Mouse (Mus musculus) embryonic facial prominence, embryonic 13.5 days (tissue): ENCODE measurements around the gene 2010111I01Rik. TPM values are rescaled to one million over a fixed set of nuclear protein-coding genes. Genes with fewer than 3 reads are reported as not detected.

ENCODE experiments used
- ATAC-seq: fragments of 200-750 bp; cut with Nextera tagmentation; 2 replicates; pipeline ENCODE4 v1.8.0; 2017; ENCODE audit warnings: low read depth; ENCODE audit not compliant: insufficient number of reproducible peaks, insufficient read depth, low FRiP score, low TSS enrichment
- H3K27ac ChIP-seq: fragments of 300-500 bp; sonication (generic); 2 replicates; pipeline ENCODE4 v1.5.1; 2015; ENCODE audit warnings: moderate library complexity, mild to moderate bottlenecking, inconsistent platforms
- H3K27me3 ChIP-seq: fragments of 300-500 bp; sonication (generic); 2 replicates; pipeline ENCODE4 v1.6.1; 2015; ENCODE audit warnings: mild to moderate bottlenecking, inconsistent platforms
- H3K36me3 ChIP-seq: fragments of 300-500 bp; sonication (generic); 2 replicates; pipeline ENCODE4 v1.6.1; 2015; ENCODE audit warnings: mild to moderate bottlenecking, inconsistent platforms
- H3K4me1 ChIP-seq: fragments of 300-500 bp; sonication (generic); 2 replicates; pipeline ENCODE4 v1.6.1; 2015; ENCODE audit warnings: inconsistent platforms
- H3K4me2 ChIP-seq: fragments of 300-500 bp; sonication (generic); 2 replicates; pipeline ENCODE4 v1.6.1; 2015; ENCODE audit warnings: moderate library complexity, mild to moderate bottlenecking, inconsistent platforms
- H3K4me3 ChIP-seq: fragments of 300-500 bp; sonication (generic); 2 replicates; pipeline ENCODE4 v1.5.1; 2015; ENCODE audit warnings: mild to moderate bottlenecking, inconsistent platforms
- H3K9ac ChIP-seq: fragments of 300-500 bp; sonication (generic); 2 replicates; pipeline ENCODE4 v1.6.1; 2015; ENCODE audit warnings: mild to moderate bottlenecking, inconsistent platforms
- H3K9me3 ChIP-seq: fragments of 300-500 bp; sonication (generic); 2 replicates; pipeline ENCODE4 v1.6.1; 2016; ENCODE audit warnings: inconsistent platforms
- WGBS: fragments of 180-500 bp; shearing (Covaris S2); methylation state at CpG from one replicate; pipeline ENCODE4 v1.1.7; 2015; ENCODE audit warnings: mixed read lengths; 5-methylcytosine and 5-hydroxymethylcytosine counted together
- polyA plus RNA-seq: library from polyadenylated mRNA; unstranded; fragments of >200 nt; fragmentation: Nextera tagmentation; extraction: Ambion mirVana; gene quantifications from 2 replicates; pipeline ENCODE4 v1.2.1, GENCODE M21; 2015

Gene 2010111I01Rik
- polyA plus RNA-seq, 1 experiment from 2014 or later, result 254 TPM

GRCm38 (mm10) chr13:63188306-63188705 is 223.6 kb downstream of the 2010111I01Rik start:
- Histone ChIP-seq H3K4me1 (peaks cover 41% of the 10 kb centered on the region), H3K9me3 (no peaks in the 10 kb centered on the region)

GRCm38 (mm10) chr13:63188811-63189210 is 224.1 kb downstream of the 2010111I01Rik start:
- Histone ChIP-seq H3K4me1 (peaks cover 41% of the 10 kb centered on the region), H3K9ac (no peak overlapping the region), H3K9me3 (no peaks in the 10 kb centered on the region), H3K4me3 (no peak overlapping the region), H3K27me3 (no peaks in the 10 kb centered on the region), H3K27ac (no peak overlapping the region), H3K4me2 (no peak overlapping the region), H3K36me3 (peaks cover 9% of the 10 kb centered on the region)
- ATAC-seq, result no peak
- WGBS, result 73% methylated on average over 2 of the region's 2 CpGs

More at GRCm38 (mm10) chr13:63188306-63188705, 223.6 kb downstream of the 2010111I01Rik start:
- Histone ChIP-seq H3K27me3 (no peaks in the 10 kb centered on the region), H3K4me3 (no peak overlapping the region), H3K36me3 (peaks cover 9% of the 10 kb centered on the region), H3K27ac (peak overlapping the region; percentile 87), H3K4me2 (no peak overlapping the region), H3K9ac (no peak overlapping the region)
- ATAC-seq, result no peak
- WGBS, result 58% methylated on average over 5 of the region's 5 CpGs

- Histone ChIP-seq H3K9me3 (no peaks in the 10 kb centered on the region), H3K27me3 (no peaks in the 10 kb centered on the region), H3K4me3 (no peak overlapping the region), H3K27ac (0 out of 2 replicates have a peak overlapping the region, but pooled peaks have one; percentile 23), H3K4me1 (peaks cover 10% of the 10 kb centered on the region), H3K4me2 (no peak overlapping the region), H3K36me3 (peaks cover 9% of the 10 kb centered on the region), H3K9ac (no peak overlapping the region)
- no peak for ATAC-seq
- WGBS, result 54% methylated on average over 3 of the region's 3 CpGs
Observed at GRCm38 (mm10) chr13:63193423-63193822, 228.7 kb downstream of the 2010111I01Rik start.

- Histone ChIP-seq H3K4me1 (peaks cover 5% of the 10 kb centered on the region), H3K9me3 (no peaks in the 10 kb centered on the region), H3K36me3 (peaks cover 7% of the 10 kb centered on the region; the same call in 1 of the 2 replicates), H3K27ac (no peak overlapping the region), H3K27me3 (no peaks in the 10 kb centered on the region), H3K4me3 (no peak overlapping the region), H3K4me2 (no peak overlapping the region), H3K9ac (no peak overlapping the region)
- WGBS, result 87% methylated on average over 1 of the region's 1 CpGs
- no peak for ATAC-seq
Observed at GRCm38 (mm10) chr13:63198038-63198437, 233.3 kb downstream of the 2010111I01Rik start.

GRCm38 (mm10) chr13:63199588-63199987 is 234.9 kb downstream of the 2010111I01Rik start:
- Histone ChIP-seq H3K4me1 (peaks cover 19% of the 10 kb centered on the region), H3K27me3 (no peaks in the 10 kb centered on the region), H3K4me2 (no peak overlapping the region), H3K4me3 (no peak overlapping the region), H3K27ac (no peak overlapping the region), H3K9ac (no peak overlapping the region), H3K9me3 (no peaks in the 10 kb centered on the region), H3K36me3 (peaks cover 7% of the 10 kb centered on the region; the same call in 1 of the 2 replicates)
- ATAC-seq, result no peak
- 74% methylated on average over 2 of the region's 2 CpGs for WGBS

- Histone ChIP-seq H3K4me3 (no peak overlapping the region), H3K36me3 (peaks cover 7% of the 10 kb centered on the region; the same call in 1 of the 2 replicates), H3K4me2 (no peak overlapping the region), H3K27me3 (no peaks in the 10 kb centered on the region), H3K4me1 (peaks cover 35% of the 10 kb centered on the region), H3K27ac (peak overlapping the region; percentile 77), H3K9me3 (no peaks in the 10 kb centered on the region), H3K9ac (no peak overlapping the region)
- ATAC-seq, result no peak
- WGBS, result 21% methylated on average over 8 of the region's 8 CpGs
Observed at GRCm38 (mm10) chr13:63203502-63204278, 239.0 kb downstream of the 2010111I01Rik start.

- H3K9ac ChIP-seq, result no peak overlapping the region
- 0 out of 2 replicates have a peak, but pooled peaks cover 5% of the 10 kb centered on the region for H3K36me3 ChIP-seq
- H3K4me3 ChIP-seq, result no peak overlapping the region
- peaks cover 35% of the 10 kb centered on the region for H3K4me1 ChIP-seq
- H3K4me2 ChIP-seq, result no peak overlapping the region
- H3K27ac ChIP-seq, result 0 out of 2 replicates have a peak overlapping the region, but pooled peaks have one; percentile 12
- H3K27me3 ChIP-seq, result no peaks in the 10 kb centered on the region
- H3K9me3 ChIP-seq, result no peaks in the 10 kb centered on the region
- WGBS, result 52% methylated on average over 4 of the region's 4 CpGs
- no peak for ATAC-seq
Observed at GRCm38 (mm10) chr13:63205750-63206149, 241.1 kb downstream of the 2010111I01Rik start.

- 0 out of 2 replicates have a peak, but pooled peaks cover 5% of the 10 kb centered on the region for H3K36me3 ChIP-seq
- WGBS, result 66% methylated on average over 1 of the region's 1 CpGs
- no peak overlapping the region for H3K4me2 ChIP-seq
- H3K9me3 ChIP-seq, result no peaks in the 10 kb centered on the region
- H3K27me3 ChIP-seq, result no peaks in the 10 kb centered on the region
- no peak for ATAC-seq
- H3K4me1 ChIP-seq, result peaks cover 40% of the 10 kb centered on the region
- no peak overlapping the region for H3K9ac ChIP-seq
- H3K4me3 ChIP-seq, result no peak overlapping the region
- H3K27ac ChIP-seq, result no peak overlapping the region
Observed at GRCm38 (mm10) chr13:63206396-63206795, 241.7 kb downstream of the 2010111I01Rik start.

GRCm38 (mm10) chr13:63216537-63216936 is 251.8 kb downstream of the 2010111I01Rik start:
- H3K9me3 ChIP-seq, result no peaks in the 10 kb centered on the region
- H3K27ac ChIP-seq, result no peak overlapping the region
- H3K4me1 ChIP-seq, result no peaks in the 10 kb centered on the region; the same call in 1 of the 2 replicates
- no peak overlapping the region for H3K4me2 ChIP-seq
- H3K9ac ChIP-seq, result no peak overlapping the region
- no peak overlapping the region for H3K4me3 ChIP-seq
- H3K27me3 ChIP-seq, result no peaks in the 10 kb centered on the region
- ATAC-seq, result no peak
- peaks cover 23% of the 10 kb centered on the region for H3K36me3 ChIP-seq

- 96% methylated on average over 8 of the region's 8 CpGs for WGBS
- Histone ChIP-seq H3K4me2 (no peak overlapping the region), H3K9me3 (no peaks in the 10 kb centered on the region), H3K27ac (no peak overlapping the region), H3K4me1 (peaks cover 11% of the 10 kb centered on the region; the same call in 1 of the 2 replicates), H3K9ac (no peak overlapping the region), H3K36me3 (0 out of 2 replicates have a peak, but pooled peaks cover 5% of the 10 kb centered on the region), H3K27me3 (no peaks in the 10 kb centered on the region), H3K4me3 (no peak overlapping the region)
- no peak for ATAC-seq
Observed at GRCm38 (mm10) chr13:63223026-63223770, 258.5 kb downstream of the 2010111I01Rik start.

- Histone ChIP-seq H3K9ac (no peak overlapping the region), H3K27ac (0 out of 2 replicates have a peak overlapping the region, but pooled peaks have one; percentile 39)
- 64% methylated on average over 8 of the region's 8 CpGs for WGBS
Observed at GRCm38 (mm10) chr13:63225796-63226583, 261.3 kb downstream of the 2010111I01Rik start.

More at GRCm38 (mm10) chr13:63225796-63226583, 261.3 kb downstream of the 2010111I01Rik start:
- Histone ChIP-seq H3K9me3 (no peaks in the 10 kb centered on the region), H3K4me2 (no peak overlapping the region), H3K4me1 (peaks cover 15% of the 10 kb centered on the region), H3K4me3 (no peak overlapping the region), H3K36me3 (0 out of 2 replicates have a peak, but pooled peaks cover 8% of the 10 kb centered on the region), H3K27me3 (no peaks in the 10 kb centered on the region)
- ATAC-seq, result 0 out of 2 replicates have a peak, but pooled peaks have one; percentile 15
